Mouse (Mus musculus): ENCODE measurements at regions not wholly inside any gene's neighbourhood (a gene's known extent, or its start where the extent isn't known, plus 50 kb on each side); places are given as distances from the start of the nearest gene placed in this dataset.
"Not testable (repeated sequence)": the region's sequence is repeated elsewhere in the genome, so short reads cannot be mapped to it uniquely, and the experiment has no call there.

GRCm38 (mm10) chr16:58137728-58138279, 270.4 kb upstream of the Dcbld2 start:
- DNase-seq (ENCODE audit: low spot score): no peak

- no peak for DNase-seq (ENCODE audit: low spot score)
Observed at GRCm38 (mm10) chr16:58146479-58146878, 261.8 kb upstream of the Dcbld2 start.

DNA sequence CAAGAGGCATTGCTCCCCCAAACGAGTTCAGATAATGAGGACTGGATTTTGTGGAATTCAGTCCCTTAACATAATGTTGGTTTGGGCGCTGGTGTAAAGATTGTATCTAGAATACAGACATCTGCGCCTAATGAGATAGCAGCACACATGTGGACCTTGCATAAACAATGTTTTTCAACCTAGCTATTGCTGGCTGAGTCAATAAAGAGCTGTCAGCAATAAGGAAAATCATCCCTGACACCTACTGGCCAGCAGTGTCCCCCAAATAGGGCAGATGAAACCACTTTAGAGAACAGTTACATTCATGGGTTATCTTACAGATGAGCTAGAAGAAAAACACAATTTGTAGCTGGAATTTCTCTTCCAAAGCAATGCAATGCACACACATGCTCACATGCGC, 252.7 kb upstream of the Dcbld2 start:
- no peak for DNase-seq (ENCODE audit: low spot score)

DNA sequence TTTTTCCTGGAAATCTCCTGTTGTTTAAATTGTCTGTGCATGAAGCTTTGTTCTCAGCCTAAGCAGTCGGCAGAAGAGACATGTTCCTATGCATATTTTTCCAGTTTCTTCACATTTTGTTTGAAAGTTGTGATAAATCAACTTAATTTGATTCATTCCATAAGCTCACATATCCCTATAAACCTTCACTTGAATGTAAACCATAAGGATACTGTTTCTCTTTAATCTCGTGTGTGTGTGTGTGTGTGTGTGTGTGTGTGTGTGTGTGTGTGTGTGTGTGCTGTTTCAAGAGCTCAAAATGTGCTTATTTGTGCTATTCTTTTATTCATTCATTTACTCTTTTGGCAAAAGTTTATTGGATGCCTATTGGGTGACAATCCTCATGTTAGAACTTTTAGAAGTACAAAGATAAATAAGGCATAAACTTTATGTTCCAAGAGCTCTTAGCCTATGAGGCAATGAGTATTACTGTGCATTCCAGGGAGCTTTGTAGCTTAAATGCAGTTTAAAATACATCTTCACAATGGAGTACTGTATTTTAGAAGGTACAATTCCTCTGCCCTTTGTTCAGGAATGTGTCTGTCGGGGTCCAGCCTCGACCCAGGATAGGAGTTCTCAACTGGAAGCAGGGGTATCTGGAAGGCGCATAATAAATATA, 229.4 kb upstream of the Dcbld2 start:
- DNase-seq (ENCODE audit: low spot score): no peak

GRCm38 (mm10) chr16:58179981-58180380, 228.3 kb upstream of the Dcbld2 start:
- DNase-seq (ENCODE audit: low spot score): not testable (repeated sequence)

DNA sequence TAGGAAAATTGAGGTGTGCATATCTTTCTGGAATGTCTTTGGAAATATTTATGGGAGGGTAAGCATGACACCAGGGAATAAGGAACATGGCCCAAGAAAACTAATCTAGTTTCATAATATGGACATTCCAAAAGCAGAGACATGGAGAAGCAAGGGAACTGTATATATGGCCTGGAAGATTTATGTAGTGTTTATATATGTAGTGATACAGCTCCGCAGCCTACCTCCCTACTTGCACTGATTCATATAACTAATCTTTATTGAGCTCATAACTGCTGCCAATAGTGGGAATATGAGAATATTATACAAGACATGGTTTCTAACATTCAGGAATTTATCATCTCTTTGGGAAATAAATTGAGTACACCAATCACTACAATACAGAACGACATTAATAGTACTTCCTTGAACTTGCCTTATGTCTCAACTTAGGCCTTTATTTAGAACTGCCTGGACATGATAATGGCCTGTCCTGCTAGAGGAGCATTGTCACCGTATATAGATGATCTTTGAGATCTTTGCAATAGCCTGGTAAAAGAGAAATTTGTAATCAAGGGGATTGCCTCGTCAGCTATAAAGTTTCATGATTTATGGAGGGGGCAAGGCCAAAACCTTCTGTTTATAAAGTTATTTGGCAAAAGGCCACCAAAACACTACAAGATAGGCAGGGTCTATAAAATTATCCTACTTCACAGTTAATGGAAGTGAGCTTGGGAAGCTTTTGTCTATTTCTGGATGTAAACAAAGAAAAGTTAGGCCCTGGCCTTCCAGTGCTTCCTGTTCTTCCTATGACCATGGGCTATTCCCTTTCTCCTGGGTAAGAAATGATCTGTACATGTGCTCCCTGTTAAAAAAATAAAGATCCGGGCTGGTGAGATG, 213.4 kb upstream of the Dcbld2 start:
- no peak for DNase-seq (ENCODE audit: low spot score)

GRCm38 (mm10) chr16:58211872-58212271, 196.4 kb upstream of the Dcbld2 start:
- no peak for DNase-seq (ENCODE audit: low spot score)

DNA sequence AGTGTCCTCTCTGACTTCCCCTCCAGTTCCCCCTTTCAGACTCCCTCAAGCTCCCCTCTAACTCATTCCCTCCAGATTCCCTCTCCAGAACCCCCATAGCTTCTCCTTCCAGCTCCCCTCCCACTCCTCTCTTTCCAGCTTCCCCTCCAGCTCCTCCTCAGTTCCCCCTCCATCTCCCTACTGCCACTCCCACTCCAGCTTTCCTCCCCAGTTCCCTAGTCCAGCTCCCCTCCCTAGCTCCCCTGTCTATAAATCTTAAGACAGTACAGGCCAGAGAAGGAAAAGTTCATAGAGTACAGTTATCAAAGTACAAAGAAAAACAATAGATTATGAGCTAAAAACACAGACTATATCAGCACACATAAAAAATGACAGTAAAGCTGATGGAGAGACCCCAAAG, 173.6 kb upstream of the Dcbld2 start:
- DNase-seq (ENCODE audit: low spot score): no peak

GRCm38 (mm10) chr16:58236857-58237256, 171.4 kb upstream of the Dcbld2 start:
- no peak for DNase-seq (ENCODE audit: low spot score)

DNA sequence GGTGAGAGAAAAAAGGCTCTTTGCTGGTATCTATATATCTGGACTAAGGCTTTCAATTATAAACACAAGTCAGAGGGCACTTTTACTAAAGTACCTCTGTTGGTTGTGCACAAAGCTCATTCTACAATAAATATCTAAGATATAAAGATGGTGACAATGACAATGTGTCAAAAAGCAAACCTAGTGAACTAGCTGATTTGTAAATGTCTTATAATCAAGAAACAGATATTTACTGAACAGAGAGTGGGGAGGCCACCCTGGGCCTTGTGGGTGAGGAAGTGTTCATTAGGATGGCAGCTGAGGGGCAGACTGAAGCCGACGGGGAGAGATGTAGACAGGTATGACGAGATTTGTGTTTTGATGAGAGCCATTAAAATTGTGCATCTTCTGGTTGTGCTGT, 132.0 kb upstream of the Dcbld2 start:
- no peak for DNase-seq (ENCODE audit: low spot score)

- no peak for DNase-seq (ENCODE audit: low spot score)
Observed at GRCm38 (mm10) chr16:58281474-58281873, 126.8 kb upstream of the Dcbld2 start.

DNA sequence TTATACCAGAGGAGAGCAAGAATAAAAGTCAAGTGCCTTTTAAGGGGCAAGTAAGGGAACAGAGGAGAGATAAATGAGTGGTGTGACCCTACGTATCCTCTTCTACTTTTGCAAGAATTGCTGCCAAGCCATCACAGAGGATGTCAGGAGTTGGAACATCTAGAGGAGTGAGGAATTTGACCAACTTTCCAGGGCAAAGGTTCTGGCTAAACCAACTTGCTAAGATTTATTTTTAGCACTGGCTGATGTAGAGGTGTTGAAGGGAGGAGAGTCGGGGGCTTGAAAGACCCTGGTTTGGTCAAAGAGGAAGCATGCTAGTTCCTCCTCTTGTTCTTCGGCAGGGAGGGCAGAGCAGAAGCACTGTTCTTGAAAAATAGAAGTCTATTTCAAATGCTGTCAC, 113.8 kb upstream of the Dcbld2 start:
- no peak for DNase-seq (ENCODE audit: low spot score)

- no peak for DNase-seq (ENCODE audit: low spot score)
Observed at GRCm38 (mm10) chr16:58295128-58295527, 113.1 kb upstream of the Dcbld2 start.

DNA sequence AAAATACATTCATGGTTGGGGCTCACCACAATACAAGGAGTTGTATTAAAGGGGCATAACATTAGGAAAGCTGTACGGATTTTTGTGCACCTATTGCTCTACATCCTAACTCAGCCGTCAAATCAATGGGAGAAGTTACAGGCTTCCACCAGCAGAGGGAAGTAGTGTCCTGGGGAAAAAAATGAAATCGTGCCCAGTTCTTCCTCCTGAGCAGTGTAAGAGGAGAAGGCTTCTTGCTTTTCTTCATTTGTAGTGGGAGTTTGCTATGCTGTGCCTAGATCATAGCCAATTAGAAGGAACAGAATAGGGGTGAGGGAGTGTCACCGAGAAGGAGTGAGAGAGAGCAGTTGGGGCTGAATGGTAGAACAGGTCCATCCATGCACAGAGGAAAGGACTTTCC, 108.7 kb upstream of the Dcbld2 start:
- peak; percentile 7 for DNase-seq (ENCODE audit: low spot score)

- DNase-seq (ENCODE audit: low spot score): no peak
Observed at GRCm38 (mm10) chr16:58300098-58300497, 108.1 kb upstream of the Dcbld2 start.

DNA sequence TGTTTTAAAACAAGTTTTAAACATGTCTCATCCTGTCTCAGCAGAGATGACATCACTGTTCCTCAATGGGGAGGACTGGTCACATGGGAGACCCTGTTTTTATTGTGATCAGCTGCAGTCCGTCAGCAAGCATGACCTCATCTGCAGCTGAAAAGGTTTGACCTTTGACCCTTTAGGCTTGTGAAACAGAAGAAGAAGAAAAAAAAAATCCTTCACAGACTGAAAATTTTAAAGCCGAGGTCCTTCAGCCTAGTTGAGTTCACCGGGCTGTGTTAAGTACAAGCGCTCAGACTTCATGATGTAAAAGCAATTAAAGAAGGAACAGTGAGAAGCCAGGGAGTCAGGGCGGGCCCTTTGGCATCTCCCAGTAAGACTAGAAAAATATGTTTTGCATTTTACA, 104.7 kb upstream of the Dcbld2 start:
- DNase-seq (ENCODE audit: low spot score): no peak

DNA sequence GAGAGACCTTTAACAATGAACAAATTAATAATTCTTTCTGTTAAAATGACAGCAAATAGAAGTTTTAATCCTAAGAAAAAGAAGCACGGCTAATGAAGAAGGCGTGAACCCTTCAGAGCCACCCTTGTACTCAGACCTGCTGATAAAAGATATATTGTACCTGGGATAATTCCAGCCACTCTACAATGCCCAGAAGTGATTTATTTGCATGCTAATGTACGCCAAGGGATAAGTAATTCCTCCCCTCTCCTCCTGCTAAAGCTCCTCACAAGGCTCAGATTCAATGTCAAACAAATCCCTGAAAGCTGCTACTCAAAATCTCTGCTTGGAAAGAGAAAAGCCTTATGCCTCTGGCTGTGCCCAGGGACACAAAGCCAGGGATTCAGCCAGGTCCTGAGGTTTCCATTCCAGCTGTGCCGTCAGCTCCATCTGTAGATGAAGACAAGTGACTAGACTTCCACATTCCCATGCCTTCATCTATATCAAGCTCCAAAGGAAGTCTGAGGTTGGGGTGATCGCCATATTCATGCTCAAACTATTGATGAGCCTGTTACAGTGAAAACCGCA, 91.3 kb upstream of the Dcbld2 start:
- no peak for DNase-seq (ENCODE audit: low spot score)

DNA sequence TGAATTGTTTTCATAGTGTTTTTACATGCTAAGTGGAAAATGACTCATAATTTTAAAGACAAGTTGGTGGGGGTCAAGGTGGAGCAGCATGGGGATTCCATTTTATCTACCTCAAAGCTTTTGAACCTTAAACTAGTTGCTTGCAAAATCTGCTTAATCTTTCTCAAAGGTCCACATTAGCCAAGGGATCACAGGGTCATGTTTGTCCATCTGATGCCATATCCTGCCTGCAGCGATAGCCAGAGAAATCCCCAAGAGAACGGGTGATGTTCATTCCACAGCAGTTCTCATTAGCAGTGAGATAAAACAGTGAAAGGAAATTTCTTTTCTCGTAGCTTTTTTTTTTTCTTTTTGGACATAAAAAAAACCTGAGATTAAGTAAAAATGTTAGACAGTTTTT, 77.2 kb upstream of the Dcbld2 start:
- DNase-seq (ENCODE audit: low spot score): no peak

- DNase-seq (ENCODE audit: low spot score): no peak
Observed at GRCm38 (mm10) chr16:58343921-58344320, 64.3 kb upstream of the Dcbld2 start.

DNA sequence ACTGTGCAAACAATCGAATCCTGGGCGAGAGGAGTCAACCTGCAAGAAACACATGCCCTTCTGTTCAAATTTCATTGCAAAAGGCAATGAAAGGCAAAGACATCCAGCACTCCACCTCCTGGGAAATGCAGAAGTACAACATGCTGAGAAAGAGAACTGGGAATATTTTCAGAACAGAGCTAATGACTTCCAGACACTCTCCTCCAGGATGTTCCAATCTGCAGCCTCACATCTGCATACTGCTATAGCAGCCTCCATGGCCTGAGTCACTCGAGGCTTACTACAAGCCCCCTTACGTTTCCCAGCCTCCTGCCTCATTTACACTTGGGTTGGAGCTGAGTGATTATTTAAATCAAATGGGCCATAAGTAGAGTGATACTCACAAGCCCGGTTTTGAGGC, 58.9 kb upstream of the Dcbld2 start:
- DNase-seq (ENCODE audit: low spot score): no peak

DNA sequence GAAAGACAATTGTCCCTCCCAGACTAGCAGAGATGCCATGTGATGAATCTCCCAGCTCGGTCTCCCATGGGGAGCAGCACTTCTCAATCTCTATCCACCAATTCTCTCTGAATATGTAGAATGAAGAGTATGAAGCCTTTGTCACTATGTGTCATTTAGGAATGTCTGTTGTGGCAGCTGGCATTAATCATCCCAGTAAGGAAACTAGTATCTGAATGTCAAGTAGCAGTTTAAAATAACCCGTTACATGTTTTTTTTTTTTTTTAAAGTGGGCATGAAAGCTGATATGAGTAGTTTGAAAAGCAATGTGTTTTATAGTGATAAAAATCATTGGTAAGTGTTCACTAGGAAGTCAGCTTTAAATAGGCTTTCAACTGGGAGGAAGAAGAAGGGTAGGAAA, 58.4 kb upstream of the Dcbld2 start:
- DNase-seq (ENCODE audit: low spot score): no peak

- DNase-seq (ENCODE audit: low spot score): no peak
Observed at GRCm38 (mm10) chr16:58352156-58352555, 56.1 kb upstream of the Dcbld2 start.
